Mouse (Mus musculus): ENCODE data around the gene Itgb1. TPM values are rescaled to one million over a fixed set of nuclear protein-coding genes. Genes with fewer than 3 reads are reported as not detected.

The Itgb1 gene
- polyA plus RNA-seq, 1 experiment from 2014 or later = 253 TPM

DNA sequence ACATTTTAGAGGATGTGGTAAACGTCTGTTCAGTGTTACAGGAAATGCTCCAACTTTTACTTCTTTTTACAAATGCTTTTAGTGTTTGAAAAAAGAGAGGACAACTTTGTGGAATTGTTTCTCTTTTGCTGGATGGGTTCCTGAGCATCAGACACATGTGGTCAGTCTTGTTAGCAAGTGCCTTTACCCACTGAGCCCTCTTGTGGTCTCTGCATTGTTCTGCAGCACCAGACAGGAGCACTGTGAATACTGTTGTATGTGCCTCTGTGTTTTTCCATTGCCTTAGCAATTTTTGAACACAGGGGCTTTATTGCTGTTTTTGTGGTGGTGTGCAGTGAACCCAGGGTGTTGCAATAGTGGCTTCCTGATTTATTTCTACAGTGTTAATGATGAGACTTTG is 39.4 kb downstream of the Itgb1 start:
- no peak overlapping the region for H3K9ac ChIP-seq (replicated peaks; ENCODE audit: low read length)
- no peak overlapping the region for H3K27ac ChIP-seq (replicated peaks; ENCODE audit: low read depth, low read length)
- WGBS = 59% methylated on average over 1 of the region's 1 CpGs
- no peaks in the 10 kb centered on the region for H3K9me3 ChIP-seq (replicated peaks; ENCODE audit: control insufficient read depth, low read length)
- H3K36me3 ChIP-seq (replicated peaks; ENCODE audit: control insufficient read depth, insufficient read depth, low read depth, low read length) = peaks cover 4% of the 10 kb centered on the region; the same call in 1 of the 2 replicates
- no peaks in the 10 kb centered on the region for H3K4me1 ChIP-seq (ENCODE audit: control insufficient read depth, insufficient read depth, low read length)
- no peak overlapping the region for H3K4me2 ChIP-seq (ENCODE audit: low read depth, low read length)
- DNase-seq (ENCODE audit: low spot score) = peak; percentile 49
- H3K27me3 ChIP-seq (ENCODE audit: control insufficient read depth, insufficient read depth, low read length) = no peaks in the 10 kb centered on the region
- H3K4me3 ChIP-seq (ENCODE audit: low read depth, low read length) = no peak overlapping the region
- no peak for ATAC-seq (replicated peaks; ENCODE audit: insufficient number of reproducible peaks, low FRiP score, low TSS enrichment, low read depth)

DNA sequence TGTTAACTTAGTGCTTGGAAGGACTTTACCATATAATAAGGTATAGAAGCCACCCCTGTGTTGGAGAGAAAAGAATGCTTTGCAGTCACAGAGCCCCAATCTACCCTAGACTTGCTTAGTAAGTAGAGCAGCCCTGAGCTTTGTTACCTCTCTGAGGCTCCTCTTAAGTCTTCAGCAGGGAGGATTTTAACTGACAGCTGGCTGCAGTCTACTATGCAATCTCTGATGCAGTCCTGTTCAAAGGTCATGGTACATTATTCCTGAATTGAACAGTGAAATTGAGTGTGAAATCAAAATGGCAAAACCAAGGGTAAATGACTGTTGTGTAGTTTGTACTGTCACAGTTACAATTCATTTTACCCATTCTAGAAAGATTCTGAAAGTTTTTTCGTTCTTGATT is 41.8 kb downstream of the Itgb1 start:
- DNase-seq (ENCODE audit: low spot score) = no peak
- Histone ChIP-seq H3K36me3 (replicated peaks; ENCODE audit: control insufficient read depth, insufficient read depth, low read depth, low read length) (peaks cover 4% of the 10 kb centered on the region; the same call in 1 of the 2 replicates), H3K4me2 (ENCODE audit: low read depth, low read length) (no peak overlapping the region), H3K27ac (replicated peaks; ENCODE audit: low read depth, low read length) (no peak overlapping the region), H3K9me3 (replicated peaks; ENCODE audit: control insufficient read depth, low read length) (no peaks in the 10 kb centered on the region), H3K9ac (replicated peaks; ENCODE audit: low read length) (no peak overlapping the region), H3K4me1 (ENCODE audit: control insufficient read depth, insufficient read depth, low read length) (no peaks in the 10 kb centered on the region), H3K4me3 (ENCODE audit: low read depth, low read length) (no peak overlapping the region), H3K27me3 (ENCODE audit: control insufficient read depth, insufficient read depth, low read length) (no peaks in the 10 kb centered on the region)
- no peak for ATAC-seq (replicated peaks; ENCODE audit: insufficient number of reproducible peaks, low FRiP score, low TSS enrichment, low read depth)
- 95% methylated on average over 1 of the region's 1 CpGs for whole genome bisulfite sequencing

DNA sequence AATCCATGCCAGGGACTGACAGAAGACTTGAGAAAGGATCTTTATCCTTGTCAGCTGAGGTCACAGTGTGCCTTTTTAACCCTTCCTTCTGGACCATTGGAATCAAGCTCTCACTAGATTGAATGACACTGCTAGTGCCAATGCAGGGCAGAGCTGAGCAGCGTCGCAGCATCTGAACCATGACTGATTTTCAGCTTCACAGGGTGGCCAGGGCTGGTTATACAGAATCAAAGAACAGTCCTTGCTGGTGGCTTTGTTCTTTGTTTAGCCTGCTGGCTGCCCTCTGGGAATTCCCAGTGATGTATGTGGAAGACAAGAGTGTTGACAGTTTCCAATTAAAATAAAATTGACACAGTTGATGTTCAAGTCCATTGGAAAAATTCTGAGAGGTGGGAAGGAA is 46.8 kb downstream of the Itgb1 start:
- WGBS = 44% methylated on average over 2 of the region's 2 CpGs
- no peak; the same call in 1 of the 2 replicates for ATAC-seq (replicated peaks; ENCODE audit: insufficient number of reproducible peaks, low FRiP score, low TSS enrichment, low read depth)

DNA sequence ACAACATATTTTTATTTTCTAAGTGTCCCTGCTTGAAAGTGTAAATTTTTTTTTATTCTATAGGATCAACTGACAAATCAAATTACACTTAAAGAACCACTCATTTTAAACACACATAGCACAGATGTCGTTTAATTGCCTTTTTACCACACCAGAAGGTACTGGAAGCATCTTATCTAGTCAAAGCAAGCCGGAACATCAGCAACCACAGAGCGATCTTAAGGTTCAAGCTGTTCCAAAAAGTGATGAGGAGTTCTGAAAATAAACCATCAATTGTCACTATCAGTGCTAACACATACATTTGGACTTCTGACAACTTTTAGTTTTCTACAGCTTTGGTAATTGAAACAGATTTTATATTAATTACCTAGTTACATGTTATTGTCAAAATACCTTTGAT is 48.7 kb downstream of the Itgb1 start:
- Histone ChIP-seq H3K27me3 (ENCODE audit: control insufficient read depth, insufficient read depth, low read length) (no peaks in the 10 kb centered on the region), H3K27ac (replicated peaks; ENCODE audit: low read depth, low read length) (no peak overlapping the region), H3K4me1 (ENCODE audit: control insufficient read depth, insufficient read depth, low read length) (no peaks in the 10 kb centered on the region), H3K4me3 (ENCODE audit: low read depth, low read length) (no peak overlapping the region), H3K4me2 (ENCODE audit: low read depth, low read length) (no peak overlapping the region), H3K9me3 (replicated peaks; ENCODE audit: control insufficient read depth, low read length) (no peaks in the 10 kb centered on the region), H3K9ac (replicated peaks; ENCODE audit: low read length) (no peak overlapping the region), H3K36me3 (replicated peaks; ENCODE audit: control insufficient read depth, insufficient read depth, low read depth, low read length) (no peaks in the 10 kb centered on the region)
- ATAC-seq (replicated peaks; ENCODE audit: insufficient number of reproducible peaks, low FRiP score, low TSS enrichment, low read depth) = no peak
- no peak for DNase-seq (ENCODE audit: low spot score)
- 96% methylated on average over 3 of the region's 3 CpGs for WGBS

More for the DNA sequence above, 46.8 kb downstream of the Itgb1 start:
- DNase-seq (ENCODE audit: low spot score) = no peak
- Histone ChIP-seq H3K9ac (replicated peaks; ENCODE audit: low read length) (no peak overlapping the region), H3K4me1 (ENCODE audit: control insufficient read depth, insufficient read depth, low read length) (no peaks in the 10 kb centered on the region), H3K4me2 (ENCODE audit: low read depth, low read length) (no peak overlapping the region), H3K4me3 (ENCODE audit: low read depth, low read length) (no peak overlapping the region), H3K36me3 (replicated peaks; ENCODE audit: control insufficient read depth, insufficient read depth, low read depth, low read length) (no peaks in the 10 kb centered on the region), H3K27me3 (ENCODE audit: control insufficient read depth, insufficient read depth, low read length) (no peaks in the 10 kb centered on the region), H3K9me3 (replicated peaks; ENCODE audit: control insufficient read depth, low read length) (no peaks in the 10 kb centered on the region), H3K27ac (replicated peaks; ENCODE audit: low read depth, low read length) (no peak overlapping the region)

DNA sequence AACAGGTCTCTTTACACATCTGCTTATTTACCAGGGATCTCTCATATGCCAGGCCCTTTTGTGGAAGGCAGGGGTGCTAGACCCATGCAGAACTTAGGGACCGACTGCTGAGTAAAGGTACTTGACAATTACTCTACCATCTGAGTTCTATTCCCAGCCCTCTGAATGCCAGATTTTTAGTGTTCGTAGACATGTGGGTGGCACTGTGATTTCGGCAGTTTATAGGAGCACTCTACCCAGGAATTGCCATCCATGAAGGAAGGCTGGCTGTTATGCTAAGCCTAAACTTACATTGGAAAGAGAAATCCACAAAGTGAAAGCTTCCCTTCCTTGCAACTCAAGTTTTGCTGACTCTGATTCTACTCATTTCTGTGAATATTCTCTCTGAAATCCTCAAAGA is 50.2 kb downstream of the Itgb1 start:
- ATAC-seq (replicated peaks; ENCODE audit: insufficient number of reproducible peaks, low FRiP score, low TSS enrichment, low read depth) (no peak), DNase-seq (ENCODE audit: low spot score) (no peak)
- no peaks in the 10 kb centered on the region for H3K27me3 ChIP-seq (ENCODE audit: control insufficient read depth, insufficient read depth, low read length)
- H3K4me3 ChIP-seq (ENCODE audit: low read depth, low read length) = no peak overlapping the region
- no peak overlapping the region for H3K9ac ChIP-seq (replicated peaks; ENCODE audit: low read length)
- H3K9me3 ChIP-seq (replicated peaks; ENCODE audit: control insufficient read depth, low read length) = no peaks in the 10 kb centered on the region
- H3K36me3 ChIP-seq (replicated peaks; ENCODE audit: control insufficient read depth, insufficient read depth, low read depth, low read length) = no peaks in the 10 kb centered on the region
- 95% methylated on average over 3 of the region's 3 CpGs for WGBS
- no peaks in the 10 kb centered on the region for H3K4me1 ChIP-seq (ENCODE audit: control insufficient read depth, insufficient read depth, low read length)
- no peak overlapping the region for H3K4me2 ChIP-seq (ENCODE audit: low read depth, low read length)
- no peak overlapping the region for H3K27ac ChIP-seq (replicated peaks; ENCODE audit: low read depth, low read length)

Other genes with a start within 250 kb of the Itgb1 start
- gene Gm3952, start 113.0 kb downstream of the Itgb1 start, polyA plus RNA-seq (2014; fragmentation: Nextera tagmentation; extraction: Ambion mirVana) = not detected in 2 replicates